Mouse (Mus musculus): ENCODE measurements at regions not wholly inside any gene's neighbourhood (a gene's known extent, or its start where the extent isn't known, plus 50 kb on each side); places are given as distances from the start of the nearest gene placed in this dataset.

DNA sequence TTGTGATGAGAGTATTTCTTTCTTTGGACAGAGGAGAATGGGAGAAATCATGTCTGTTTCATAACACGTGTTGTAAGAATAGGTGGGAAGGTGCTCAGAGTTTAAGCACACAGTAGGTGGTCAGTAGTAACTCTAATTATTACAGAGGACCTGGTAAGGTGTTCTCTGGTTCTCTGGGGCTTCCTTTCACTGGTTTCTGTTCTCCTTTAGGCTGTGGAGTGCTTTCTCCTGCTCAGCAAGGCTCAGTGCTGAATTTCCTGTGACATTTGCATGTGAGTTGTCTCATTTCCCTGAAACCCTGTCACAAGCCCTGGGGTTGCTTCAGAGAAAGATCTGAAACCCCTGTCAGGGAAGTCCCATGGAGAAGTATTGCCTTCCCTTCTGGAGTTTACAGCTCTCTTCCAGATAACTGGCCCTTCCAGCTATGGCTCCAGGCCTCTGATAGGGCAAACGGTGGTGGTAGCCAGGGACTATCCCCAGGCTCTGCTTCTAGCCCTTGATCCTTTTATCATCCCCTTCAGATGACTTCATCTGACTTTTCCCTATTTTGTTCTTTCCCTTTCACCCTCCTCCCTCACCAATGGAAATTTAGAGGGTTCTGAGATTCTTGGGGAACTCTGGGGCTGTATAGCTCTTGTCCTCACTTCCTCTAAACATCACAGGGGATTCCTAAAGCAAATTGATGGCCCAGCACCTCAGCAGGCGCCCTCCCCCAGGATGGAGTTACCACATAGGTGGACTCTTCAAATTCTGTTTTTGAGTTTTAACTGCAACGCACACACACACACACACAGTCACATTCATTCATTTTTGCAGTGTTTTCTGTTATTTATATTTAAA is 199.6 kb upstream of the Marcks start:
- Histone ChIP-seq H3K36me3 (ENCODE audit: control insufficient read depth in 1 of 2, insufficient read depth in 2 of 2, low read length in 2 of 2) (no peaks in the 10 kb centered on the region), H3K27me3 (ENCODE audit: control insufficient read depth in 1 of 2, insufficient read depth in 2 of 2, low read length in 2 of 2) (no peaks in the 10 kb centered on the region), H3K4me3 (ENCODE audit: control insufficient read depth in 1 of 2, insufficient read depth in 1 of 2, low read depth in 2 of 2, low read length in 2 of 2) (no peak overlapping the region), H3K27ac (ENCODE audit: control insufficient read depth, low read depth, low read length) (no peak overlapping the region), H3K9me3 (replicated peaks; ENCODE audit: insufficient read depth, low read length) (no peaks in the 10 kb centered on the region), H3K79me2 (ENCODE audit: control insufficient read depth, insufficient read depth, low read length, poor library complexity) (no peaks in the 10 kb centered on the region), H3K9ac (ENCODE audit: control insufficient read depth, low read depth, low read length, poor library complexity, severe bottlenecking) (no peak overlapping the region), H3K4me1 (ENCODE audit: control insufficient read depth in 1 of 2, insufficient read depth in 2 of 2, low read length in 2 of 2) (no peaks in the 10 kb centered on the region)
- TF ChIP-seq KAT2A (conservative IDR thresholded peaks at IDR 0.05; ENCODE audit: low read depth, low read length): no peak
- TF ChIP-seq JUND (IDR thresholded peaks at IDR 0.05; ENCODE audit: low read depth, low read length): no peak
- no peak for TF ChIP-seq POLR2A (IDR thresholded peaks at IDR 0.05; ENCODE audit: control insufficient read depth in 1 of 2, insufficient read depth in 1 of 2, low read depth in 1 of 2, low read length in 2 of 2, poor library complexity in 1 of 2)
- TF ChIP-seq POLR2AphosphoS2 (IDR thresholded peaks at IDR 0.05; ENCODE audit: low read length): no peak
- no peak for TF ChIP-seq E2F4 (IDR thresholded peaks at IDR 0.05; ENCODE audit: borderline replicate concordance, low read depth, low read length)
- TF ChIP-seq MAFK (IDR thresholded peaks at IDR 0.05; ENCODE audit: borderline replicate concordance, low read depth, low read length): no peak
- TF ChIP-seq MAX (IDR thresholded peaks at IDR 0.05; ENCODE audit: low read length): no peak
- TF ChIP-seq ETS1 (IDR thresholded peaks at IDR 0.05; ENCODE audit: low read depth, low read length): no peak
- no peak for TF ChIP-seq CHD1 (IDR thresholded peaks at IDR 0.05; ENCODE audit: low read depth, low read length)
- no peak for TF ChIP-seq SMC3 (IDR thresholded peaks at IDR 0.05; ENCODE audit: low read depth, low read length)
- TF ChIP-seq USF1 (IDR thresholded peaks at IDR 0.05; ENCODE audit: low read depth, low read length): no peak
- TF ChIP-seq ZNF384 (IDR thresholded peaks at IDR 0.05; ENCODE audit: low read depth, low read length): no peak
- no peak for TF ChIP-seq MAZ (IDR thresholded peaks at IDR 0.05; ENCODE audit: low read depth, low read length)
- no peak for TF ChIP-seq TCF12 (IDR thresholded peaks at IDR 0.05; ENCODE audit: low read depth, low read length)
- no peak for TF ChIP-seq TBP (IDR thresholded peaks at IDR 0.05; ENCODE audit: low read depth, low read length)
- DNase-seq (ENCODE audit: low read depth, low spot score): no peak

DNA sequence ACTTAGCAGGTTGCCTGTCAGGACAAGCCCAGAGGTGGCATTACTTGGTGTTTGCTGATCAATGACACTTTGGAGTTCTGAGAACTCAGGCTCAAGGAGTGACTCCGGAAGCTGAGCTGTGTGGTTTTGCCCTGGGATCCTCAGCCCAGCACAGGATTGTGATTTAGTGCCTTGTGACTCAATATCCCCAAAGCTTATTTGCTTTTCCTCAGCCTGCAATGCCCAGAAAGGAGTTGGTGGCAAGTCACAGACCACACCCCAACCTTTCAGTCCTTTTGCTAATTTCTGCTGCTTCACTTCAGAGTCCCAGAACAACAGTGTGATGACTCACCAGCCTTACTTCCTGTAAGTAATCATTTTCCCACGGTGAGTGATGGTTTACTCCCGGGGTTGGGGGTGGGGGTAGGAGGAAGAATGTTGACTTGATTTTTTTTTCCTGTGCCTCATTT is 198.5 kb upstream of the Marcks start:
- TF ChIP-seq RAD21 (IDR thresholded peaks at IDR 0.05; ENCODE audit: low read depth, low read length) (no peak), ELF1 (IDR thresholded peaks at IDR 0.05; ENCODE audit: low read depth, low read length) (no peak), MAFK (IDR thresholded peaks at IDR 0.05; ENCODE audit: borderline replicate concordance, low read depth, low read length) (no peak), MXI1 (IDR thresholded peaks at IDR 0.05; ENCODE audit: low read depth, low read length) (no peak), RCOR1 (IDR thresholded peaks at IDR 0.05; ENCODE audit: low read depth, low read length) (no peak), BHLHE40 (IDR thresholded peaks at IDR 0.05; ENCODE audit: borderline replicate concordance, low read depth, low read length) (no peak), MAZ (IDR thresholded peaks at IDR 0.05; ENCODE audit: low read depth, low read length) (no peak), TCF12 (IDR thresholded peaks at IDR 0.05; ENCODE audit: low read depth, low read length) (no peak), CHD2 (IDR thresholded peaks at IDR 0.05; ENCODE audit: low read length) (no peak), SIN3A (IDR thresholded peaks at IDR 0.05; ENCODE audit: low read length) (no peak), TBP (IDR thresholded peaks at IDR 0.05; ENCODE audit: low read depth, low read length) (no peak), ZNF384 (IDR thresholded peaks at IDR 0.05; ENCODE audit: low read depth, low read length) (no peak), NRF1 (IDR thresholded peaks at IDR 0.05; ENCODE audit: insufficient read depth, low read depth, low read length, poor library complexity, severe bottlenecking) (no peak)
- H3K4me3 ChIP-seq (ENCODE audit: control insufficient read depth in 1 of 2, insufficient read depth in 1 of 2, low read depth in 2 of 2, low read length in 2 of 2): no peak overlapping the region
- no peaks in the 10 kb centered on the region for H3K27me3 ChIP-seq (ENCODE audit: control insufficient read depth in 1 of 2, insufficient read depth in 2 of 2, low read length in 2 of 2)
- H3K4me1 ChIP-seq (ENCODE audit: control insufficient read depth in 1 of 2, insufficient read depth in 2 of 2, low read length in 2 of 2): no peaks in the 10 kb centered on the region
- no peak overlapping the region for H3K27ac ChIP-seq (ENCODE audit: control insufficient read depth, low read depth, low read length)
- H3K9ac ChIP-seq (ENCODE audit: control insufficient read depth, low read depth, low read length, poor library complexity, severe bottlenecking): no peak overlapping the region
- no peaks in the 10 kb centered on the region for H3K36me3 ChIP-seq (ENCODE audit: control insufficient read depth in 1 of 2, insufficient read depth in 2 of 2, low read length in 2 of 2)
- H3K9me3 ChIP-seq (replicated peaks; ENCODE audit: insufficient read depth, low read length): no peaks in the 10 kb centered on the region
- no peaks in the 10 kb centered on the region for H3K79me2 ChIP-seq (ENCODE audit: control insufficient read depth, insufficient read depth, low read length, poor library complexity)
- peak; percentile 9 for DNase-seq (ENCODE audit: low read depth, low spot score)
